Mouse (Mus musculus): ENCODE measurements at regions not wholly inside any gene's neighbourhood (a gene's known extent, or its start where the extent isn't known, plus 50 kb on each side); places are given as distances from the start of the nearest gene placed in this dataset.
"Not testable (repeated sequence)": the region's sequence is repeated elsewhere in the genome, so short reads cannot be mapped to it uniquely, and the experiment has no call there.

DNA sequence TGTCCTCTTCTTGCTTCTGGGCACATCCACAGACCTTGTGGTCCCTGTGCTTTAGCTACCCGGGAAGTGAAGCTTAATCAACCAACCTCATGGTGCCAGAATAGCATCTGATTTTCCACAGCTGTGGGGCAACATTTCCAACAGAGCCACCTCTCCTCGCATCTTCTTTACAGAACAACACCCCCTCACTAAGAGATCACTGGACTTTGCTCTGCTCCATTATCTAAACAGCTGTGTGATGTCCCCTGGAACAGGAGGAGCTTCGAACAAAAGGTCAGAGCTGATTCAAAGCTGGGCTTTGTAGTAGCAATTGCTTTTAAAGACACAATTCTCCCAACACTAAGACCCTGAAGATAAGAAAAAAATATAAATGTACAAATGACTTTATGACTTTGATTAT, 224.3 kb upstream of the Plxna2 start:
- Histone ChIP-seq H3K36me3 (replicated peaks; ENCODE audit: control insufficient read depth, insufficient read depth, low read depth, low read length) (no peaks in the 10 kb centered on the region), H3K4me2 (ENCODE audit: low read depth, low read length) (no peak overlapping the region), H3K9me3 (replicated peaks; ENCODE audit: control insufficient read depth, low read length) (no peaks in the 10 kb centered on the region), H3K4me1 (ENCODE audit: control insufficient read depth, insufficient read depth, low read length) (no peaks in the 10 kb centered on the region), H3K9ac (replicated peaks; ENCODE audit: low read length) (no peak overlapping the region), H3K27ac (replicated peaks; ENCODE audit: low read depth, low read length) (no peak overlapping the region), H3K4me3 (ENCODE audit: low read depth, low read length) (no peak overlapping the region), H3K27me3 (ENCODE audit: control insufficient read depth, insufficient read depth, low read length) (no peaks in the 10 kb centered on the region)
- ATAC-seq (replicated peaks; ENCODE audit: insufficient number of reproducible peaks, low FRiP score, low TSS enrichment, low read depth) (no peak), DNase-seq (ENCODE audit: low spot score) (no peak)
- WGBS = 63% methylated on average over 3 of the region's 3 CpGs

- Histone ChIP-seq H3K4me3 (ENCODE audit: low read depth, low read length) (no peak overlapping the region), H3K27ac (replicated peaks; ENCODE audit: low read depth, low read length) (no peak overlapping the region), H3K36me3 (replicated peaks; ENCODE audit: control insufficient read depth, insufficient read depth, low read depth, low read length) (no peaks in the 10 kb centered on the region), H3K4me2 (ENCODE audit: low read depth, low read length) (no peak overlapping the region), H3K4me1 (ENCODE audit: control insufficient read depth, insufficient read depth, low read length) (no peaks in the 10 kb centered on the region), H3K9ac (replicated peaks; ENCODE audit: low read length) (no peak overlapping the region), H3K27me3 (ENCODE audit: control insufficient read depth, insufficient read depth, low read length) (no peaks in the 10 kb centered on the region), H3K9me3 (replicated peaks; ENCODE audit: control insufficient read depth, low read length) (no peaks in the 10 kb centered on the region)
- DNase-seq (ENCODE audit: low spot score) = no peak
- 74% methylated on average over 2 of the region's 2 CpGs for whole genome bisulfite sequencing
- ATAC-seq (replicated peaks; ENCODE audit: insufficient number of reproducible peaks, low FRiP score, low TSS enrichment, low read depth) = no peak
These were observed 227.8 kb upstream of the Plxna2 start for GRCm38 (mm10) chr1:194390202-194390601.

DNA sequence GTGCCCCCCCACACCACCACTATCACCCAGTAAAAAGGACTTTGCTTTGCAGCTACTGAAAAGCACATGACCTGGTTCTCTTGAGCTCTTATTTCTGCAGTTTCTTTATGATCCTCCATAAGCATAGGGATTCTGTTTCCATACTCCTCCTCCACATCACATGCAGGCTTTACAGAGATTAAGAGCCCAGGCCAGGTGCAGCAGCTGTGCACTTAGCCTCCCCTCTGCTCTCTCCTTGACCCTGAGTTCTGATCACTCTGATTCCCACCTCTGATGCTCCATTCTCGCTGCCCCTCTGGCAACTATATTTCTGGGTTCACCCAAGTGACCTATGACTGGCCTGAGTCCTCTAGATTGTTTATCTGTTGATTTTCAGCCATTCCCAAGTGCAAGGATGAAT, 239.9 kb upstream of the Plxna2 start:
- no peaks in the 10 kb centered on the region for H3K27me3 ChIP-seq (ENCODE audit: control insufficient read depth, insufficient read depth, low read length)
- no peak overlapping the region for H3K27ac ChIP-seq (replicated peaks; ENCODE audit: low read depth, low read length)
- H3K9me3 ChIP-seq (replicated peaks; ENCODE audit: control insufficient read depth, low read length) = no peaks in the 10 kb centered on the region
- 32% methylated on average over 1 of the region's 1 CpGs for WGBS
- H3K4me2 ChIP-seq (ENCODE audit: low read depth, low read length) = no peak overlapping the region
- H3K9ac ChIP-seq (replicated peaks; ENCODE audit: low read length) = no peak overlapping the region
- no peak overlapping the region for H3K4me3 ChIP-seq (ENCODE audit: low read depth, low read length)
- H3K4me1 ChIP-seq (ENCODE audit: control insufficient read depth, insufficient read depth, low read length) = no peaks in the 10 kb centered on the region
- H3K36me3 ChIP-seq (replicated peaks; ENCODE audit: control insufficient read depth, insufficient read depth, low read depth, low read length) = no peaks in the 10 kb centered on the region
- no peak for DNase-seq (ENCODE audit: low spot score)
- ATAC-seq (replicated peaks; ENCODE audit: insufficient number of reproducible peaks, low FRiP score, low TSS enrichment, low read depth) = no peak

DNA sequence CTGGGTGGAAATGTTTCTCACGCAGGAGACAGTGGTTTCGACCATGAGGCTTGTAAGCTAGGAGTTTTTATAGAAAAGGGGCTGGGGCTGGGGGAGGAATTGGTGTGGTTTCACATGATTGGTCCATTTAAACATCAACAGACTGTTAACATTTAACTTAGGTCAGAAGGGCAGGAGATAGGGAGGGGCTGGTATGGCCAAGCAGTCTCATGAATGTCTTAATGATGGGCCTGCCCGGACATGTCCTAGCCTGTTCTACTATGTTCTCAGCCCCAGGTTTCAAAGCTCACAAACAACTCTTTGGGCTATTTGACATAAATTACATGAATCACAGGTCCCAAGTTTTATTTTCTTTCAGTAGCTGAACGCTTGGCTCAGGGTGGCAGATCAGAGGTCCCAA, 244.5 kb upstream of the Plxna2 start:
- H3K9ac ChIP-seq (replicated peaks; ENCODE audit: low read length); ATAC-seq (replicated peaks; ENCODE audit: insufficient number of reproducible peaks, low FRiP score, low TSS enrichment, low read depth); H3K27me3 ChIP-seq (ENCODE audit: control insufficient read depth, insufficient read depth, low read length); H3K36me3 ChIP-seq (replicated peaks; ENCODE audit: control insufficient read depth, insufficient read depth, low read depth, low read length); H3K4me3 ChIP-seq (ENCODE audit: low read depth, low read length); H3K9me3 ChIP-seq (replicated peaks; ENCODE audit: control insufficient read depth, low read length); H3K4me1 ChIP-seq (ENCODE audit: control insufficient read depth, insufficient read depth, low read length); DNase-seq (ENCODE audit: low spot score); H3K4me2 ChIP-seq (ENCODE audit: low read depth, low read length); H3K27ac ChIP-seq (replicated peaks; ENCODE audit: low read depth, low read length): not testable (repeated sequence)
- WGBS = 84% methylated on average over 4 of the region's 4 CpGs

GRCm38 (mm10) chr1:194363917-194364316, 254.1 kb upstream of the Plxna2 start:
- no peak overlapping the region for H3K27ac ChIP-seq (replicated peaks; ENCODE audit: low read depth, low read length)
- no peaks in the 10 kb centered on the region for H3K9me3 ChIP-seq (replicated peaks; ENCODE audit: control insufficient read depth, low read length)
- DNase-seq (ENCODE audit: low spot score) (no peak), ATAC-seq (replicated peaks; ENCODE audit: insufficient number of reproducible peaks, low FRiP score, low TSS enrichment, low read depth) (no peak)
- no peaks in the 10 kb centered on the region for H3K36me3 ChIP-seq (replicated peaks; ENCODE audit: control insufficient read depth, insufficient read depth, low read depth, low read length)
- no peak overlapping the region for H3K4me3 ChIP-seq (ENCODE audit: low read depth, low read length)
- H3K9ac ChIP-seq (replicated peaks; ENCODE audit: low read length) = no peak overlapping the region
- WGBS = 90% methylated on average over 5 of the region's 5 CpGs
- no peaks in the 10 kb centered on the region for H3K4me1 ChIP-seq (ENCODE audit: control insufficient read depth, insufficient read depth, low read length)
- H3K4me2 ChIP-seq (ENCODE audit: low read depth, low read length) = no peak overlapping the region
- H3K27me3 ChIP-seq (ENCODE audit: control insufficient read depth, insufficient read depth, low read length) = no peaks in the 10 kb centered on the region

GRCm38 (mm10) chr1:194363129-194363768, 254.8 kb upstream of the Plxna2 start:
- Histone ChIP-seq H3K27ac (replicated peaks; ENCODE audit: low read depth, low read length) (no peak overlapping the region), H3K9me3 (replicated peaks; ENCODE audit: control insufficient read depth, low read length) (no peaks in the 10 kb centered on the region), H3K27me3 (ENCODE audit: control insufficient read depth, insufficient read depth, low read length) (no peaks in the 10 kb centered on the region), H3K4me3 (ENCODE audit: low read depth, low read length) (no peak overlapping the region), H3K4me2 (ENCODE audit: low read depth, low read length) (no peak overlapping the region), H3K4me1 (ENCODE audit: control insufficient read depth, insufficient read depth, low read length) (no peaks in the 10 kb centered on the region), H3K36me3 (replicated peaks; ENCODE audit: control insufficient read depth, insufficient read depth, low read depth, low read length) (no peaks in the 10 kb centered on the region), H3K9ac (replicated peaks; ENCODE audit: low read length) (no peak overlapping the region)
- 23% methylated on average over 1 of the region's 1 CpGs for WGBS
- DNase-seq (ENCODE audit: low spot score) (no peak), ATAC-seq (replicated peaks; ENCODE audit: insufficient number of reproducible peaks, low FRiP score, low TSS enrichment, low read depth) (no peak)

DNA sequence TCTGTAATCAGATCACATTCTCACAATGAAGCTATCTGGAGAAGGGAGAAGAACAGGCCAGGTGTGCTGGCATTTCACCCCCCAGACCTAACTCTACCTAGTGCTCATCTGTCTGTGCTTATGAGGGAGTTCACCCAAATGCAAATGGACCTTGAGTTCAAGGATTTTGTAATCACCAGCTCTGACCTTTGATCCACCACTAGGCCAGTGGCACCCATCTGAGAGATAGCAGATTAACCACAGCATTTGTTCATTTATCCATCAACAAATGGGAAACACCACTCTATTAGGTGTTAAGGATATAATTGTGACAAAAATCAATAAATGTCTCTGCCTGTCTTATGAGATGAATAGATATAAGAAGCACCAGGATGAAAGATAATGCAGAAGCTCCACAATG, 255.7 kb upstream of the Plxna2 start:
- Histone ChIP-seq H3K4me1 (ENCODE audit: control insufficient read depth, insufficient read depth, low read length) (no peaks in the 10 kb centered on the region), H3K9ac (replicated peaks; ENCODE audit: low read length) (no peak overlapping the region), H3K9me3 (replicated peaks; ENCODE audit: control insufficient read depth, low read length) (no peaks in the 10 kb centered on the region), H3K4me3 (ENCODE audit: low read depth, low read length) (no peak overlapping the region), H3K27ac (replicated peaks; ENCODE audit: low read depth, low read length) (no peak overlapping the region), H3K4me2 (ENCODE audit: low read depth, low read length) (no peak overlapping the region), H3K27me3 (ENCODE audit: control insufficient read depth, insufficient read depth, low read length) (no peaks in the 10 kb centered on the region), H3K36me3 (replicated peaks; ENCODE audit: control insufficient read depth, insufficient read depth, low read depth, low read length) (no peaks in the 10 kb centered on the region)
- no peak for ATAC-seq (replicated peaks; ENCODE audit: insufficient number of reproducible peaks, low FRiP score, low TSS enrichment, low read depth)
- DNase-seq (ENCODE audit: low spot score) = no peak

GRCm38 (mm10) chr1:194361316-194361715, 256.7 kb upstream of the Plxna2 start:
- 45% methylated on average over 1 of the region's 1 CpGs for WGBS
- no peaks in the 10 kb centered on the region for H3K4me1 ChIP-seq (ENCODE audit: control insufficient read depth, insufficient read depth, low read length)
- ATAC-seq (replicated peaks; ENCODE audit: insufficient number of reproducible peaks, low FRiP score, low TSS enrichment, low read depth) (no peak), DNase-seq (ENCODE audit: low spot score) (no peak)
- no peak overlapping the region for H3K4me2 ChIP-seq (ENCODE audit: low read depth, low read length)
- H3K9ac ChIP-seq (replicated peaks; ENCODE audit: low read length) = no peak overlapping the region
- no peak overlapping the region for H3K27ac ChIP-seq (replicated peaks; ENCODE audit: low read depth, low read length)
- no peaks in the 10 kb centered on the region for H3K9me3 ChIP-seq (replicated peaks; ENCODE audit: control insufficient read depth, low read length)
- H3K27me3 ChIP-seq (ENCODE audit: control insufficient read depth, insufficient read depth, low read length) = no peaks in the 10 kb centered on the region
- H3K4me3 ChIP-seq (ENCODE audit: low read depth, low read length) = no peak overlapping the region
- no peaks in the 10 kb centered on the region for H3K36me3 ChIP-seq (replicated peaks; ENCODE audit: control insufficient read depth, insufficient read depth, low read depth, low read length)

Measured in embryonic facial prominence, embryonic 11.5 days (tissue).